Mouse (Mus musculus) brain, adult 2 months (tissue): Measurements from ENCODE around the gene Agbl1.
"Not testable (repeated sequence)": the region's sequence is repeated elsewhere in the genome, so short reads cannot be mapped to it uniquely, and the experiment has no call there.

Source experiments
- DNase-seq: peaks from one replicate; pipeline ENCODE4 v3.0.0; 2011; ENCODE audit warnings: low read depth, low spot score

Agbl1 gene

GRCm38 (mm10) chr7:76229311-76229937, at the start of gene Agbl1:
Gene Agbl1 (plus strand): TSS chr7:76229887.
- DNase-seq, result no peak

GRCm38 (mm10) chr7:76185005-76185658, 44.6 kb upstream of the Agbl1 start:
- peak; percentile 61 for DNase-seq

GRCm38 (mm10) chr7:76185681-76186121, 44.0 kb upstream of the Agbl1 start:
- DNase-seq, result peak; percentile 30

GRCm38 (mm10) chr7:76218546-76218945, 11.1 kb upstream of the Agbl1 start:
- DNase-seq, result no peak

GRCm38 (mm10) chr7:76219797-76220469, 9.8 kb upstream of the Agbl1 start:
- no peak for DNase-seq

- no peak for DNase-seq
Observed at GRCm38 (mm10) chr7:76222691-76223090, 7.0 kb upstream of the Agbl1 start.

GRCm38 (mm10) chr7:76228881-76229280, 806 bp upstream of the Agbl1 start:
- no peak for DNase-seq

GRCm38 (mm10) chr7:76234321-76234720, 4.6 kb downstream of the Agbl1 start:
- DNase-seq, result no peak

- DNase-seq, result no peak
Observed at GRCm38 (mm10) chr7:76237497-76237896, 7.8 kb downstream of the Agbl1 start.

GRCm38 (mm10) chr7:76244839-76245238, 15.2 kb downstream of the Agbl1 start:
- not testable (repeated sequence) for DNase-seq

GRCm38 (mm10) chr7:76275061-76275460, 45.4 kb downstream of the Agbl1 start:
- no peak for DNase-seq

- no peak for DNase-seq
Observed at GRCm38 (mm10) chr7:76282831-76283230, 53.1 kb downstream of the Agbl1 start.

- DNase-seq, result peak; percentile 36
Observed at GRCm38 (mm10) chr7:76287531-76287930, 57.8 kb downstream of the Agbl1 start.

- DNase-seq, result no peak
Observed at GRCm38 (mm10) chr7:76321866-76322553, 92.3 kb downstream of the Agbl1 start.

- no peak for DNase-seq
Observed at GRCm38 (mm10) chr7:76326091-76326490, 96.4 kb downstream of the Agbl1 start.

- no peak for DNase-seq
Observed at GRCm38 (mm10) chr7:76339308-76339707, 109.6 kb downstream of the Agbl1 start.

- DNase-seq, result no peak
Observed at GRCm38 (mm10) chr7:76341601-76342000, 111.9 kb downstream of the Agbl1 start.

- peak; percentile 22 for DNase-seq
Observed at GRCm38 (mm10) chr7:76353469-76353868, 123.8 kb downstream of the Agbl1 start.

GRCm38 (mm10) chr7:76354510-76354909, 124.8 kb downstream of the Agbl1 start:
- DNase-seq, result peak; percentile 73

GRCm38 (mm10) chr7:76371269-76371668, 141.6 kb downstream of the Agbl1 start:
- peak; percentile 30 for DNase-seq

GRCm38 (mm10) chr7:76379493-76379892, 149.8 kb downstream of the Agbl1 start:
- no peak for DNase-seq

GRCm38 (mm10) chr7:76381986-76382385, 152.3 kb downstream of the Agbl1 start:
- no peak for DNase-seq
